Mouse (Mus musculus) embryo, embryonic 9.5 days (tissue): Measurements from ENCODE around the gene Slc2a4.
"Not testable (repeated sequence)": the region's sequence is repeated elsewhere in the genome, so short reads cannot be mapped to it uniquely, and the experiment has no call there.

Source experiments
- DNase-seq: peaks from one replicate; pipeline ENCODE4 v3.0.0-alpha.2; 2017; ENCODE audit errors: extremely low spot score

Gene Slc2a4

GRCm38 (mm10) chr11:69970775-69971174 lies 22.8 kb upstream of the Slc2a4 start:
- DNase-seq: no peak

DNA sequence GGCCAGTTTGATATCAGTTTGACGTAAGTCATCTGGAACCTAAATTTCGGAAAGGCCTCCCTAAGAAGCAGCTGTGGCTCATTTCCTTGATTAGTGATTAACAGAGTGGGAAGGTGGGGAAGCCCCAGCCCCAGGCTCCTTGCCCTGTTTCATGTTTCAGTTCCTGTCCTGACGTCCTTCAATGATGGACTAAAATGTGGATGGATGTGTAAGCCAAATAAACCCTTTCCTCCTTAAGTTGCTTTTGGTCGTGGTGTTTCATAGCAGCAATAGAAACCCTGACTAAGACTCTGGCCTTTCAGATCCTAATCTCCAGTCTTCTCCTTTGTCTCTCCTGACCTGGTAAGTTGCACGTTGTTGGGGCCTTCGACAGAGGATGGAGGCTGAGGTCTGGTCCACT lies 22.2 kb upstream of the Slc2a4 start:
- no peak for DNase-seq

- DNase-seq: no peak
These were observed 20.8 kb upstream of the Slc2a4 start for GRCm38 (mm10) chr11:69968793-69969192.

GRCm38 (mm10) chr11:69966860-69967517 lies 19.0 kb upstream of the Slc2a4 start:
- DNase-seq: no peak

DNA sequence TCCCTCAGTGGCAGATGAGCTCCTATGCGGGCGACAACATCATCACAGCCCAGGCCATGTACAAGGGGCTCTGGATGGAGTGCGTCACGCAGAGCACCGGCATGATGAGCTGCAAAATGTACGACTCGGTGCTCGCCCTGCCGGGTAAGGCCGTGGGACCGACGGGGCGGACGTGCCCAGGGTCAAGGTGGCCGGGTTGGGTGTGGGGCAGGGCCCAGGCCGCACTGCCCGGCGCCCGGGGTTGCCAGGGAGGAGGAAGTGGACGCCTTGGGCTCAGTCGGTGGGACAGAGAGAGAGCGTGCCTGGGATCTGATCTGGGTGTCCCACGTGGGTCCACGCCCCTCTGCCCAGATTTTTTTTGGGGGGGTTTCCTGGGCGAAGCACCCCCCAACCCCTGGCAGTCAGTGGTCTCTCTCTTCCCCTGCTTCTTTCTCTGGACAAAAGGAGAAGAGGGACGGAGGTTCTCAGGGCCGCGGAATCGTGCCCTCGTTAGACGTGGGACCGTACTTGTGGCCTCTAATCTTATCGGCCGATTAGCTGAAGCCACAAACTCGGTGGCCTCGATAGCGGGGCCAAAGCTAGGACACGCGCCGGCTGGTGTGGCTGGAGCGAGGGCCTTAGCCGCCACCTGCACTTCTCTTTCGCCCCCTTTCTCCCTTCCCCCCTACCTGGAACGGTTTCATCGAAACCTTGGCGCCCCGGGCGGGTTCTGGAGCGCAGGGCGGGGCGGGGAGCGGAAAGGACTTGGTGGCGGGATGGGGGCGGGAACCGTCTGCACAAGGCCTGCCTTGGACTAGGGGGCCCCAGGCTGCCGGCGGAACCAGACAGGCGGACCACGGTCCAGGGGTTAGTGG lies 18.2 kb upstream of the Slc2a4 start:
- DNase-seq: peak; percentile 50

DNA sequence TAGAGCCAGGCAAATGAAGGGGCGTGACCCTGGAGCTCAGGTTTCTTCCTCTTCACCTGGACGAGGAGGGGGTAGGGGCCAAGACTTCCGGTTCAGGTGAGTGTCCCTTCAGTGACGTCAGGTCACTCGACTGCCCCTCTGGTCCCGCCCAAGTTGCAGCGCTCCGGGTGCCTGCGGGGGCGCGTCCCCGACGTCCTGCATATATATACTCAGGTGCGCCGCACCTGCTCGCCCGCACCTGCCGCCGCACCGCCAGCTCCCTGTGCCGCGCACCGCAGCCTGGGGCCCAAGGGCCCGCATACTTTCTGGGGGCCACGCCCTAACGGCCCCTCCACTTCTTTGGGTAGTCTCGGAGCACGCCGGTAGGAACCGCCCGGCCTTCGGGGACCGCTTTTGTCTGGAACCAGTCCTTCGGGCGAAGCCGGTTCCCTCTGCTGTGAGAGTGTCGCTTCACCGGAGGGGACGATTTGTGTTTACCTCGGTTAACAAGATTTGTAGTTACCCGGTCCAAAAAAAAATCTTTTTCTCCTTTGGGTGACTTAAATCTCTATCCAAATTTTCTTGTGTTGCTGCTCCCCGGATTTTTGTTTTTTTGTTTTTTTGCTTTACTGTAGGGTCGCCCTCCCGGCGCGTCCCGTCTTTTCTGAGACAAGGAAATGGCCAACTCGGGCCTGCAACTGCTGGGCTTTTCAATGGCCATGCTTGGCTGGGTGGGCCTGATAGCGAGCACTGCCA lies 17.4 kb upstream of the Slc2a4 start:
- DNase-seq: peak; percentile 40

DNA sequence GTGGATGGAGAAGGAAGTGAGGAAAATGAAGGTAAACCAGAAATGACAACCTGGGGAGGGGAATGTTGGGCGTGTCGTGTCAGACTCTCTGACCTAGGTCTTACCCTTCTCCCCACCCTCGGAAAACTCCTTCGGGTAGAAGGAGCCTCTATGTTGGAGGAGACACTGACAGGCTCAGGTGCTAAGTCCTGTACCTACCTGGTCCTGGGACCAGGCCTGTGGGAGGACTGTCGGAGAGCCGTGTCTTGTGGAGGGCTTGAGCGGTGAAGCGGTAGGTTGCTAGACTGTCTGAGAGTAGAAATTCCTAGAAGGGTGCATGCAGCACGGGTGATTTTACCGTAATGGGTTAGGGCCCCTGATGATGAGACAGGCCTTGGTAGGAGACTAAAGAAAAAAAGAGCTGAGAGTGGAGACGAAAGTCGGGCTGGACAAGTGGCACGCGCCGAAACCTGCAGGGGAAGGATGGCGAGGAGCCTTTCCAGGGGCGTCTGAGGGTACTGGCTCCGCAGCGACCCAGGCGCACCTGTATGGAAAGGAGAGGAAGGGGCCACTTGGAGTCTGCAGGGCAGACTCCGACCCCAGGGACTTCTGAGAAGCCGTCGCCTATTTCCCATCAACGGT lies 16.8 kb upstream of the Slc2a4 start, which contains the start of gene Cldn7:
Gene Cldn7, plus strand, starts transcription at position 130 of the 621 bp plus-strand sequence.
- peak; percentile 21 for DNase-seq

DNA sequence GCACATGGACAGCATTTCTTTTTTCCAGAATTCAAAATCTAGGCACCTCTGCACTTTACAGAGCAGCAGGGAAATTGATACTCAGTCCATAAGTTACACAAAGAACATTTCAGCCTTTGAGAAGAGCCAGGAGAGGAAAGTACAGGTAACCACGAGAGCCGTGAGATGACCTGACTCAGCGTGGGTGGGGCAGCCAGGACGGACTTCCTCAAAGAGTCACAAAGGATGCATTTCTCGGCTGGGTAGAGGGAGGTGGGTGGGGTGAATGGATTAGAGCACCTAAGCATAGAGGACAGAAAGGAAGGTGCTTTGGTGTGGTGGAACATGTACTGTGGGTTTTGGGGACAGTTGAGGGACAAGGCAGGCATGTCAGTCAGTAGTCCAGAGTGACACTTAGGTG lies 13.9 kb upstream of the Slc2a4 start:
- DNase-seq: no peak

DNA sequence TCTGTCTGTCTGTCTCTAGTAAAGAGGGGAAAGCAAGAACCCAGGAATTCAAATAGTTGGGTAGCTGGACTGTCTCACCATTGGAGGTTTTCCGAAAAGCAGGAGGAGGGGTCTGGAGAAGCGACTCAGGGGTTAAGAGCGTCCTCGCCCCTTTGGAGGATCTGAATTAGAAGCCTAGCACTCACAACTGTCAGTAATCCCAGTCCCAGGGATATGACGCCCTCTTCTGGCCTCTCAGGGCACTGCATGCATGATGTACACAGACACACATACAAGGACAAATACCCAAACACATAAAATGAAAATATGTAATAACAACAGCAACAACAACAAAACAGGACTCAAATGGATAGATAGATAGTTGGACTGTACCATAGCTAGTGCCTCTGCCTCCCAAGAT lies 12.6 kb upstream of the Slc2a4 start:
- DNase-seq: no peak

DNA sequence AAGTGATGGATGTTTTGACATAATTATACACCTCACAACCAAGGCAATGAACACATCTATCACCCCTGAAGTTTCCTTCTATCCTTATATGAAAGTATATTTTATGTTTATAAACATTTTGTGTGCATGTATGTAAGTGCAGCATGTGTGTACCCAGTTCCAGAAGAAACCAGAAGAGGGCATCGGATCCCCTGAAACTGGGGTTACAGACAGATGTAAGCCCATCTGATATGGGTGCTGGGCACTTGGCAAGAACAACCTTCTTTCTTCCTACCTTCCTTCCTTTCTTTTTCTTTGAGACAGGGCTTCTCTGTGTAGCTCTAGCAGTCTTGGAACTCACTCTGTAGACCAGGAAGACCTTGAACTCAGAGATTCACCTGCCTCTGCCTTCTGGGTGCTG lies 8.2 kb upstream of the Slc2a4 start:
- DNase-seq: no peak

DNA sequence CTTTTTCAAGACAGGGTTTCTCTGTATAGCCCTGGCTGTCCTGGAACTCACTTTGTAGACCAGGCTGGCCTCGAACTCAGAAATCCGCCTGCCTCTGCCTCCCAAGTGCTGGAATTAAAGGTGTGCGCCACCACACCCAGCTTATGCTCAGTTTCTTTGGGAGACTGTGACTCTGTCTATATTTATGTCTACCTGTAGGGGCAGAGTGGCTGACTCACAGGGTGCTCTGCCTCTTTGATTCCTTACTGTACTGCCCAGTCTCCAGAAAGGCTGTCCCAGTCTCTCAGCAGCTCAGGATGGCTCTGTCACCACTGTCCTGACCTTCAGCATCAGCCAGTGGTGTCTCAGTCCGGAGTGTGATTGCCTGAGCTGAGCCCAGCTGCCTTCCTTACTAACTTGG lies 7.6 kb upstream of the Slc2a4 start:
- DNase-seq: not testable (repeated sequence)

DNA sequence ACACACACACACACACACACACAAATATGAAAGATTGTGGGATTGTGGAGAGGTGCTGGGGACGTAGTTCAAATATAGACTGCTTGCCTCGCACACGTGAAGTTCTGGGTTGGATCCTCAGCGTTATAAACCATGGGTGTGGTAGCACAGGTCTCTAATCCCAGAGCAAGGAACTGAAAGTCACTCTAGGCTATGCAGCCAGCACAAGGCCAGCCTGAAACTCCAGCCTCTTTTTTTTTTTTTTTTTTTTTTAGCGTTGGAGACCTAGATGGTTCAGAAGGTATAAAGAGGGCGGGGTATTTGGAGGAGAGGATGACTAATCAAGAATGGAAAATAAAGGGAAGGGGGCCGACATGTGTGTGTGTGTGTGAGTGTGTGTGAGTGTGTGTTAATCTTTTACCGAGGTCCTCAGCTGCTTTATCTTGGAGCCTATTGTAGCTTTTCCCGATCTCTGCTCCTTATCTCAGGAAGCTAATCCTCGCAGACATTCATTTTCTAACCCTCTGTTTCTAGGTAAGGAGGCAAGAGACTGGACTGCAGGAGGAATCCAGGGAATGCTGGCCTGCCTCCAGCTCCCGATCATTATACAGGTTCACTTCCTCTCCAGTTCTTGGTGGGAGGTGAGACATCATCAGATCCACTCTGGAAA lies 5.4 kb upstream of the Slc2a4 start:
- DNase-seq: no peak

- DNase-seq: no peak
These were observed 4.3 kb upstream of the Slc2a4 start for GRCm38 (mm10) chr11:69952274-69952673.

GRCm38 (mm10) chr11:69950807-69951459 lies 2.9 kb upstream of the Slc2a4 start:
- DNase-seq: peak; percentile 29

GRCm38 (mm10) chr11:69948763-69949150 lies 769 bp upstream of the Slc2a4 start:
- DNase-seq: peak; percentile 90

- no peak for DNase-seq
These were observed 487 bp downstream of the Slc2a4 start for GRCm38 (mm10) chr11:69947337-69948065.

DNA sequence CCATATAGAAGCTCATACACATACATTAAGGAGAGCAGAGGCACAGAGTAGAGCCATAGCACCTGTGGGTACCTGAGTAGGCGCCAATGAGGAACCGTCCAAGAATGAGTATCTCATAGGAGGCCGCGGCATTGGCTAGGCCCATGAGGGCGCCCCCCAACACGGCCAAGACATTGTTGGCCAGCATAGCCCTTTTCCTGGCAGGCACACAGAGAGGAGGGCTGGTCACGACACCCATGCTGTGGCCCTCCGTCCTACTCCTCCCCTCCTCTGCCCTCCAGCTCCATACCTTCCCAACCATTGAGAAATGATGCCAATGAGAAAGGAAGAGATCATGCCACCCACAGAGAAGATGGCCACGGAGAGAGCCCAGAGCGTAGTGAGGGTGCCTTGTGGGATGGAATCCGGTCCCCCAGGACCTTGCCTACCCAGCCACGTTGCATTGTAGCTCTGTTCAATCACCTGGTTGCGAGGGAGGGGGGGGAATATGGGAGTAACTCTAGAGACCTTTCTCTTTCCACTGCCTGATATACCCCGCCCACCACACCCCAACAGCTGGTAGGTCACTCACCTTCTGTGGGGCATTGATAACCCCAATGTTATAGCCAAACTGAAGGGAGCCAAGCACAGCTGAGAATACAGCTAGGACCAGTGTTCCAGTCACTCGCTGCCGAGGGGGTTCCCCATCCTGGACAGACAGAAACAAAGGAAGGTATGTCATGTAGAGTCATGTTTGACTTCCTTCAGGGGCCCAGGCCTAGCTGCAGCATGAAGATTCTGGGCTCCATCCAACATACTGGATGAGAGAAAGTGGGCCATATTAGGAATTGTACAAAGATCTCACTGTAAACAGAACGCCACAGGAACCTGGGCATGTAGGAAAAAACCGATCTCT lies 1.7 kb downstream of the Slc2a4 start:
- no peak for DNase-seq

GRCm38 (mm10) chr11:69945216-69945615 lies 2.8 kb downstream of the Slc2a4 start:
- DNase-seq: no peak

DNA sequence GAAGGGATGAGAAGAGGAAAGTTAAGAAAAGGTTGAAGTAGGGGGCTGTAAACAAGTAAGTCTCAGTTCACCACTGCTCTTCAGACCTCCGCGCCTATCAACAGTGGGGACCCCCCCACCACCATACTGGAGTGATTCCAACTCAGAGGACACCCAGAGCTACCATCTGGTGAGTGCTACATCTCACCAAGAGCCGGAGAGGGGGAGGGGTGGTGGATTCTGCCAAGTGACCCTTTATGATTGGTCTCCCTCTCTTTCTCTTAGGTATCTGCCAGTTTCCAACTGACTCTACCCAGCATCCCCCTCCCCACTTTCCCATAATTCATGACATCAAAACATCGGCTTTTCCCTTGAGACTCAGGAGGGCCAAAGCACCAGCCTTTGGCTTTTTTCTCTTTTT lies 7.0 kb downstream of the Slc2a4 start:
- no peak for DNase-seq
